Mouse (Mus musculus) MEL (cell line): ENCODE measurements at regions not wholly inside any gene's neighbourhood (a gene's known extent, or its start where the extent isn't known, plus 50 kb on each side); places are given as distances from the start of the nearest gene placed in this dataset.

Source experiments
- DNase-seq: peaks from one replicate; pipeline ENCODE4 v3.0.0; 2011; ENCODE audit warnings: low read depth, low spot score
- H3K27ac ChIP-seq: 2 replicates; pipeline ENCODE4 v1.5.1; 2012; ENCODE audit warnings: low read depth, mild to moderate bottlenecking, control low read depth, low read length, moderate library complexity; ENCODE audit not compliant: control insufficient read depth
- H3K27me3 ChIP-seq, 2 experiments: fragments of 150-350 bp in 1 of 2; sonication (generic) in 1 of 2; 2 replicates each; pipeline ENCODE4 v1.6.1; 2012; ENCODE audit warnings: low read length in 2 of 2, mild to moderate bottlenecking in 2 of 2, improper control_type of control experiment in 1 of 2, moderate library complexity in 1 of 2; ENCODE audit not compliant: insufficient read depth in 2 of 2, control insufficient read depth in 1 of 2
- H3K36me3 ChIP-seq, 2 experiments: 2 replicates each; pipeline ENCODE4 v1.6.1; 2012 to 2014; ENCODE audit warnings: low read length in 2 of 2, improper control_type of control experiment in 1 of 2, inconsistent platforms in 1 of 2, mild to moderate bottlenecking in 1 of 2; ENCODE audit not compliant: insufficient read depth in 2 of 2, control insufficient read depth in 1 of 2
- H3K4me1 ChIP-seq, 2 experiments: fragments of 150-350 bp in 1 of 2; sonication (generic) in 1 of 2; 2 replicates each; pipeline ENCODE4 v1.6.1; 2012; ENCODE audit warnings: low read length in 2 of 2, improper control_type of control experiment in 1 of 2, mild to moderate bottlenecking in 1 of 2; ENCODE audit not compliant: insufficient read depth in 2 of 2, control insufficient read depth in 1 of 2
- H3K4me3 ChIP-seq, 2 experiments: fragments of 150-350 bp in 1 of 2; sonication (generic) in 1 of 2; 2 replicates each; pipeline ENCODE4 v1.5.1; 2012; ENCODE audit warnings: low read depth in 2 of 2, low read length in 2 of 2, mild to moderate bottlenecking in 2 of 2, moderate library complexity in 2 of 2, control low read depth in 1 of 2, improper control_type of control experiment in 1 of 2; ENCODE audit not compliant: control insufficient read depth in 1 of 2, insufficient read depth in 1 of 2
- H3K79me2 ChIP-seq: 2 replicates; pipeline ENCODE4 v1.6.1; 2012; ENCODE audit warnings: mild to moderate bottlenecking, low read length, moderate library complexity; ENCODE audit not compliant: control insufficient read depth, poor library complexity, insufficient read depth
- H3K9ac ChIP-seq: 2 replicates; pipeline ENCODE4 v1.6.1; 2012; ENCODE audit warnings: low read depth, mild to moderate bottlenecking, control low read depth, low read length, moderate library complexity; ENCODE audit not compliant: control insufficient read depth, poor library complexity, severe bottlenecking
- H3K9me3 ChIP-seq: fragments of 150-350 bp; sonication (generic); replicated peaks from 2 replicates; pipeline ENCODE4 v1.6.1; 2012; ENCODE audit warnings: mild to moderate bottlenecking, low read length, improper control_type of control experiment, moderate library complexity; ENCODE audit not compliant: insufficient read depth
- BHLHE40 ChIP-seq: IDR thresholded peaks from 2 replicates; pipeline ENCODE4 v1.6.1; 2012; ENCODE audit warnings: low read depth, mild to moderate bottlenecking, inconsistent platforms, low read length, improper control_type of control experiment, borderline replicate concordance
- CHD1 ChIP-seq: IDR thresholded peaks from 2 replicates; pipeline ENCODE4 v1.6.1; 2012; ENCODE audit warnings: low read depth, mild to moderate bottlenecking, inconsistent platforms, low read length, improper control_type of control experiment
- CTCF ChIP-seq, 3 experiments: IDR thresholded peaks in 2 of 3; conservative IDR thresholded peaks in 1 of 3; 2 replicates each; pipeline ENCODE4 v1.5.1; 2011 to 2012; ENCODE audit warnings: low read length in 3 of 3, low read depth in 2 of 3, mild to moderate bottlenecking in 2 of 3, improper control_type of control experiment in 1 of 3, inconsistent platforms in 1 of 3, mixed read lengths in 1 of 3, moderate library complexity in 1 of 3; ENCODE audit not compliant: control insufficient read depth in 1 of 3, insufficient read depth in 1 of 3, poor library complexity in 1 of 3, severe bottlenecking in 1 of 3
- E2F4 ChIP-seq: IDR thresholded peaks from 2 replicates; pipeline ENCODE4 v1.6.1; 2011; ENCODE audit warnings: low read depth, low read length, improper control_type of control experiment, borderline replicate concordance
- ELF1 ChIP-seq: IDR thresholded peaks from 2 replicates; pipeline ENCODE4 v1.6.1; 2014; ENCODE audit warnings: low read depth, mild to moderate bottlenecking, inconsistent platforms, low read length, improper control_type of control experiment, moderate library complexity
- ETS1 ChIP-seq: IDR thresholded peaks from 2 replicates; pipeline ENCODE4 v1.6.1; 2012; ENCODE audit warnings: low read depth, mild to moderate bottlenecking, inconsistent platforms, low read length, improper control_type of control experiment, moderate library complexity
- GABPA ChIP-seq: IDR thresholded peaks from 2 replicates; pipeline ENCODE4 v1.6.1; 2012; ENCODE audit warnings: low read depth, mild to moderate bottlenecking, inconsistent platforms, low read length, improper control_type of control experiment, moderate library complexity
- HCFC1 ChIP-seq: IDR thresholded peaks from 2 replicates; pipeline ENCODE4 v1.6.1; 2012; ENCODE audit warnings: low read depth, mild to moderate bottlenecking, inconsistent platforms, low read length, improper control_type of control experiment, moderate library complexity
- JUND ChIP-seq: IDR thresholded peaks from 2 replicates; pipeline ENCODE4 v1.6.1; 2011; ENCODE audit warnings: low read depth, mild to moderate bottlenecking, improper control_type of control experiment, low read length
- KAT2A ChIP-seq: conservative IDR thresholded peaks from 2 replicates; pipeline ENCODE4 v1.6.1; 2012; ENCODE audit warnings: low read depth, low read length, improper control_type of control experiment, inconsistent platforms
- MAFK ChIP-seq: IDR thresholded peaks from 2 replicates; pipeline ENCODE4 v1.6.1; 2011; ENCODE audit warnings: low read depth, mild to moderate bottlenecking, low read length, improper control_type of control experiment, borderline replicate concordance
- MAX ChIP-seq: IDR thresholded peaks from 2 replicates; pipeline ENCODE4 v1.6.1; 2011; ENCODE audit warnings: low read length, improper control_type of control experiment
- MXI1 ChIP-seq: IDR thresholded peaks from 2 replicates; pipeline ENCODE4 v1.6.1; 2011; ENCODE audit warnings: mild to moderate bottlenecking, low read depth, low read length, improper control_type of control experiment
- MYC ChIP-seq: IDR thresholded peaks from 2 replicates; pipeline ENCODE4 v1.6.1; 2011; ENCODE audit warnings: low read depth, mild to moderate bottlenecking, low read length, improper control_type of control experiment, moderate library complexity
- NELFE ChIP-seq: IDR thresholded peaks from 2 replicates; pipeline ENCODE4 v1.6.1; 2011; ENCODE audit warnings: low read depth, low read length, improper control_type of control experiment
- NRF1 ChIP-seq: IDR thresholded peaks from 2 replicates; pipeline ENCODE4 v1.6.1; 2014; ENCODE audit warnings: low read depth, mild to moderate bottlenecking, inconsistent platforms, low read length, improper control_type of control experiment, moderate library complexity; ENCODE audit not compliant: poor library complexity, insufficient read depth, severe bottlenecking
- POLR2A ChIP-seq, 2 experiments: IDR thresholded peaks; 2 replicates each; pipeline ENCODE4 v1.6.1; 2011 to 2012; ENCODE audit warnings: low read length in 2 of 2, mild to moderate bottlenecking in 2 of 2, control low read depth in 1 of 2, improper control_type of control experiment in 1 of 2, low read depth in 1 of 2, moderate library complexity in 1 of 2; ENCODE audit not compliant: control insufficient read depth in 1 of 2, insufficient read depth in 1 of 2, poor library complexity in 1 of 2
- POLR2AphosphoS2 ChIP-seq: IDR thresholded peaks from 2 replicates; pipeline ENCODE4 v1.6.1; 2011; ENCODE audit warnings: low read length, improper control_type of control experiment
- RCOR1 ChIP-seq: IDR thresholded peaks from 2 replicates; pipeline ENCODE4 v1.6.1; 2012; ENCODE audit warnings: low read depth, mild to moderate bottlenecking, inconsistent platforms, low read length, improper control_type of control experiment
- SIN3A ChIP-seq: IDR thresholded peaks from 2 replicates; pipeline ENCODE4 v1.6.1; 2012; ENCODE audit warnings: low read length, improper control_type of control experiment, inconsistent platforms
- SMC3 ChIP-seq: IDR thresholded peaks from 2 replicates; pipeline ENCODE4 v1.6.1; 2011; ENCODE audit warnings: low read depth, low read length, improper control_type of control experiment
- TAL1 ChIP-seq: IDR thresholded peaks from 2 replicates; pipeline ENCODE4 v1.6.1; 2012; ENCODE audit warnings: mild to moderate bottlenecking, inconsistent platforms, low read length, moderate library complexity, mixed read lengths
- TBP ChIP-seq: IDR thresholded peaks from 2 replicates; pipeline ENCODE4 v1.8.0; 2011; ENCODE audit warnings: low read depth, low read length, improper control_type of control experiment
- TCF12 ChIP-seq: IDR thresholded peaks from 2 replicates; pipeline ENCODE4 v1.6.1; 2014; ENCODE audit warnings: low read depth, mild to moderate bottlenecking, inconsistent platforms, low read length, improper control_type of control experiment, moderate library complexity
- UBTF ChIP-seq: IDR thresholded peaks from 2 replicates; pipeline ENCODE4 v1.6.1; 2012; ENCODE audit warnings: low read depth, mild to moderate bottlenecking, inconsistent platforms, low read length, improper control_type of control experiment, moderate library complexity, borderline replicate concordance; ENCODE audit not compliant: insufficient read depth
- USF1 ChIP-seq: IDR thresholded peaks from 2 replicates; pipeline ENCODE4 v1.6.1; 2014; ENCODE audit warnings: low read depth, mild to moderate bottlenecking, inconsistent platforms, low read length, improper control_type of control experiment, moderate library complexity
- ZMIZ1 ChIP-seq: IDR thresholded peaks from 2 replicates; pipeline ENCODE4 v1.6.1; 2012; ENCODE audit warnings: low read depth, mild to moderate bottlenecking, inconsistent platforms, low read length, improper control_type of control experiment, moderate library complexity

- TF ChIP-seq MAFK (no peak), CHD1 (no peak), NRF1 (no peak), SIN3A (peak; percentile 43; the same call in 1 of the 2 replicates), BHLHE40 (peak; percentile 53; the same call in 1 of the 2 replicates), UBTF (no peak), SMC3 (no peak), CTCF (IDR thresholded peaks at IDR 0.05 in 2 of 3, conservative IDR thresholded peaks at IDR 0.05 in 1 of 3; ENCODE audit: control insufficient read depth in 1 of 3, insufficient read depth in 1 of 3, low read depth in 2 of 3, low read length in 3 of 3, poor library complexity in 1 of 3, severe bottlenecking in 1 of 3) (no peak), RCOR1 (peak; percentile 90), TAL1 (peak; percentile 81), JUND (no peak)
- TF ChIP-seq, all 39 proteins: peak for 12
Observed at GRCm38 (mm10) chr12:105936812-105937530, 73.1 kb upstream of the Vrk1 start (continued).

- TF ChIP-seq ETS1 (peak; percentile 30; the same call in 1 of the 2 replicates), MXI1 (peak; percentile 59), USF1 (no peak), GABPA (peak; percentile 95), CTCF (IDR thresholded peaks at IDR 0.05 in 2 of 3, conservative IDR thresholded peaks at IDR 0.05 in 1 of 3; ENCODE audit: control insufficient read depth in 1 of 3, insufficient read depth in 1 of 3, low read depth in 2 of 3, low read length in 3 of 3, poor library complexity in 1 of 3, severe bottlenecking in 1 of 3) (no peak), MYC (peak; percentile 16; the same call in 1 of the 2 replicates), HCFC1 (peak; percentile 74), JUND (no peak), NELFE (peak; percentile 63), MAFK (peak; percentile 82; the same call in 1 of the 2 replicates), POLR2A (IDR thresholded peaks at IDR 0.05; ENCODE audit: control insufficient read depth in 1 of 2, insufficient read depth in 1 of 2, low read depth in 1 of 2, low read length in 2 of 2, poor library complexity in 1 of 2) (peak in 1 of 2 experiments; percentile 71; a peak in 2 of 4 replicates), ELF1 (peak; percentile 89), TBP (peak; percentile 86; the same call in 1 of the 2 replicates), KAT2A (no peak), E2F4 (no peak), POLR2AphosphoS2 (0 out of 2 replicates have a peak, but pooled peaks have one; percentile 39), NRF1 (no peak), TCF12 (peak; percentile 27; the same call in 1 of the 2 replicates), CHD1 (peak; percentile 54; the same call in 1 of the 2 replicates), ZMIZ1 (0 out of 2 replicates have a peak, but pooled peaks have one; percentile 47), MAX (peak; percentile 63; the same call in 1 of the 2 replicates), TAL1 (peak; percentile 63), UBTF (no peak)
- H3K27ac ChIP-seq = peak overlapping the region; percentile 95
- H3K4me3 ChIP-seq = peak overlapping the region; percentile 49 to 68
Observed at GRCm38 (mm10) chr12:105942136-105943076, 67.6 kb upstream of the Vrk1 start.

More at GRCm38 (mm10) chr12:105942136-105943076, 67.6 kb upstream of the Vrk1 start:
- no peaks in the 10 kb centered on the region for H3K27me3 ChIP-seq
- H3K79me2 ChIP-seq = peaks cover 1% of the 10 kb centered on the region; the same call in 1 of the 2 replicates
- DNase-seq = peak; percentile 89
- H3K9me3 ChIP-seq = no peaks in the 10 kb centered on the region
- peaks cover 0 to 22% of the 10 kb centered on the region in 2 experiments; a peak in 3 of 4 replicates for H3K4me1 ChIP-seq
- peak overlapping the region; percentile 73 for H3K9ac ChIP-seq
- peaks cover 0 to 6% of the 10 kb centered on the region in 2 experiments; a peak in 1 of 4 replicates for H3K36me3 ChIP-seq
